Mouse (Mus musculus): ENCODE measurements around the gene Tspan4. TPM values are rescaled to one million over a fixed set of nuclear protein-coding genes. Genes with fewer than 3 reads are reported as not detected.

Gene Tspan4
- polyA plus RNA-seq, 1 experiment from 2014 or later = 46.1 TPM

- Histone ChIP-seq H3K27me3 (ENCODE audit: control insufficient read depth, insufficient read depth, low read depth, low read length) (no peaks in the 10 kb centered on the region), H3K9me3 (replicated peaks; ENCODE audit: control insufficient read depth, low read length) (no peaks in the 10 kb centered on the region), H3K27ac (ENCODE audit: low read length) (no peak overlapping the region), H3K4me1 (ENCODE audit: control insufficient read depth, low read depth, low read length) (peaks cover 70% of the 10 kb centered on the region), H3K4me2 (ENCODE audit: low read depth, low read length) (no peak overlapping the region), H3K36me3 (ENCODE audit: control insufficient read depth, insufficient read depth) (peaks cover 30% of the 10 kb centered on the region), H3K9ac (ENCODE audit: low read depth, low read length) (no peak overlapping the region), H3K4me3 (ENCODE audit: low read depth, low read length) (no peak overlapping the region)
- no peak for ATAC-seq (ENCODE audit: low read depth)
- 87% methylated on average over 12 of the region's 12 CpGs for WGBS (ENCODE audit: insufficient replicate concordance)
Measured at GRCm38 (mm10) chr7:141438201-141438968, 36.7 kb upstream of the Tspan4 start.

- H3K27ac ChIP-seq (ENCODE audit: low read length) = no peak overlapping the region
- WGBS (ENCODE audit: insufficient replicate concordance) = 82% methylated on average over 10 of the region's 10 CpGs
- no peak overlapping the region for H3K4me3 ChIP-seq (ENCODE audit: low read depth, low read length)
- no peak overlapping the region for H3K9ac ChIP-seq (ENCODE audit: low read depth, low read length)
- H3K9me3 ChIP-seq (replicated peaks; ENCODE audit: control insufficient read depth, low read length) = no peaks in the 10 kb centered on the region
- H3K4me1 ChIP-seq (ENCODE audit: control insufficient read depth, low read depth, low read length) = peaks cover 68% of the 10 kb centered on the region
- H3K27me3 ChIP-seq (ENCODE audit: control insufficient read depth, insufficient read depth, low read depth, low read length) = no peaks in the 10 kb centered on the region
- no peak overlapping the region for H3K4me2 ChIP-seq (ENCODE audit: low read depth, low read length)
- ATAC-seq (ENCODE audit: low read depth) = no peak
- peaks cover 30% of the 10 kb centered on the region for H3K36me3 ChIP-seq (ENCODE audit: control insufficient read depth, insufficient read depth)
Measured at GRCm38 (mm10) chr7:141439140-141439679, 35.8 kb upstream of the Tspan4 start.

- Histone ChIP-seq H3K27ac (ENCODE audit: low read length) (no peak overlapping the region), H3K27me3 (ENCODE audit: control insufficient read depth, insufficient read depth, low read depth, low read length) (no peaks in the 10 kb centered on the region), H3K4me1 (ENCODE audit: control insufficient read depth, low read depth, low read length) (peaks cover 67% of the 10 kb centered on the region), H3K4me3 (ENCODE audit: low read depth, low read length) (no peak overlapping the region), H3K9me3 (replicated peaks; ENCODE audit: control insufficient read depth, low read length) (no peaks in the 10 kb centered on the region), H3K4me2 (ENCODE audit: low read depth, low read length) (no peak overlapping the region), H3K36me3 (ENCODE audit: control insufficient read depth, insufficient read depth) (peaks cover 30% of the 10 kb centered on the region), H3K9ac (ENCODE audit: low read depth, low read length) (no peak overlapping the region)
- no peak for ATAC-seq (ENCODE audit: low read depth)
- 95% methylated on average over 11 of the region's 11 CpGs for WGBS (ENCODE audit: insufficient replicate concordance)
Measured at GRCm38 (mm10) chr7:141439811-141440210, 35.2 kb upstream of the Tspan4 start.

DNA sequence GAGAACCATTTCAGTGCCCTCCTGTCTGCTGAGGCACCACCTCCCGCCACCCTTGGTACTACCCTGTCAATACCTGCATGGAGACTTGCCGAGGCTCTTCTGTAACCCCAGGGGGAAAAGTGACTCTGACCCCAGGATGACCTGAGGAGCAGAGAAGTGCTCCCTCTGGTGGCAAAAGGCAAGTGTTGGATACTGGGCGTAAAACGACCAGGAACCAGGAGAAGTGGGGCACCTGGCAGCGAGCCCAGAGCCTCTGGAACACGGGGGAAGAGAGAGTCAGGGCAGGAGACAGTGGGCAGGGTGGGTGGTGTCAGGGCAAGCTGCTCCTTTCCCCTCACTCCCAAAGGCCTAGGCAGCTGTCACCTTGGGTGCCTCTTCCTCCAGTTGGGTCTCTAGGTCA lies 34.4 kb upstream of the Tspan4 start:
- Histone ChIP-seq H3K27me3 (ENCODE audit: control insufficient read depth, insufficient read depth, low read depth, low read length) (no peaks in the 10 kb centered on the region), H3K4me3 (ENCODE audit: low read depth, low read length) (no peak overlapping the region), H3K9me3 (replicated peaks; ENCODE audit: control insufficient read depth, low read length) (no peaks in the 10 kb centered on the region), H3K36me3 (ENCODE audit: control insufficient read depth, insufficient read depth) (peaks cover 30% of the 10 kb centered on the region), H3K27ac (ENCODE audit: low read length) (no peak overlapping the region), H3K9ac (ENCODE audit: low read depth, low read length) (no peak overlapping the region), H3K4me1 (ENCODE audit: control insufficient read depth, low read depth, low read length) (peaks cover 60% of the 10 kb centered on the region), H3K4me2 (ENCODE audit: low read depth, low read length) (no peak overlapping the region)
- WGBS (ENCODE audit: insufficient replicate concordance) = 32% methylated on average over 6 of the region's 6 CpGs
- no peak for ATAC-seq (ENCODE audit: low read depth)

GRCm38 (mm10) chr7:141441460-141441859 lies 33.6 kb upstream of the Tspan4 start:
- no peaks in the 10 kb centered on the region for H3K9me3 ChIP-seq (replicated peaks; ENCODE audit: control insufficient read depth, low read length)
- H3K36me3 ChIP-seq (ENCODE audit: control insufficient read depth, insufficient read depth) = peaks cover 30% of the 10 kb centered on the region
- H3K9ac ChIP-seq (ENCODE audit: low read depth, low read length) = no peak overlapping the region
- H3K27me3 ChIP-seq (ENCODE audit: control insufficient read depth, insufficient read depth, low read depth, low read length) = no peaks in the 10 kb centered on the region
- H3K4me2 ChIP-seq (ENCODE audit: low read depth, low read length) = 0 out of 2 replicates have a peak overlapping the region, but pooled peaks have one; percentile 95
- peaks cover 52% of the 10 kb centered on the region for H3K4me1 ChIP-seq (ENCODE audit: control insufficient read depth, low read depth, low read length)
- no peak for ATAC-seq (ENCODE audit: low read depth)
- H3K4me3 ChIP-seq (ENCODE audit: low read depth, low read length) = no peak overlapping the region
- no peak overlapping the region for H3K27ac ChIP-seq (ENCODE audit: low read length)
- 87% methylated on average over 9 of the region's 9 CpGs for WGBS (ENCODE audit: insufficient replicate concordance)

GRCm38 (mm10) chr7:141442199-141442598 lies 32.8 kb upstream of the Tspan4 start:
- H3K36me3 ChIP-seq (ENCODE audit: control insufficient read depth, insufficient read depth) = peaks cover 30% of the 10 kb centered on the region
- H3K4me3 ChIP-seq (ENCODE audit: low read depth, low read length) = peak overlapping the region; percentile 63
- no peak overlapping the region for H3K27ac ChIP-seq (ENCODE audit: low read length)
- H3K4me2 ChIP-seq (ENCODE audit: low read depth, low read length) = peak overlapping the region; percentile 95
- H3K4me1 ChIP-seq (ENCODE audit: control insufficient read depth, low read depth, low read length) = peaks cover 48% of the 10 kb centered on the region
- no peaks in the 10 kb centered on the region for H3K9me3 ChIP-seq (replicated peaks; ENCODE audit: control insufficient read depth, low read length)
- no peaks in the 10 kb centered on the region for H3K27me3 ChIP-seq (ENCODE audit: control insufficient read depth, insufficient read depth, low read depth, low read length)
- WGBS (ENCODE audit: insufficient replicate concordance) = 83% methylated on average over 13 of the region's 13 CpGs
- no peak for ATAC-seq (ENCODE audit: low read depth)
- H3K9ac ChIP-seq (ENCODE audit: low read depth, low read length) = peak overlapping the region; percentile 78

GRCm38 (mm10) chr7:141443081-141443821 lies 31.8 kb upstream of the Tspan4 start:
- Histone ChIP-seq H3K4me3 (ENCODE audit: low read depth, low read length) (peak overlapping the region; percentile 63), H3K36me3 (ENCODE audit: control insufficient read depth, insufficient read depth) (peaks cover 30% of the 10 kb centered on the region), H3K27ac (ENCODE audit: low read length) (peak overlapping the region; percentile 68), H3K4me1 (ENCODE audit: control insufficient read depth, low read depth, low read length) (peaks cover 46% of the 10 kb centered on the region), H3K9ac (ENCODE audit: low read depth, low read length) (peak overlapping the region; percentile 78), H3K4me2 (ENCODE audit: low read depth, low read length) (peak overlapping the region; percentile 95), H3K9me3 (replicated peaks; ENCODE audit: control insufficient read depth, low read length) (no peaks in the 10 kb centered on the region), H3K27me3 (ENCODE audit: control insufficient read depth, insufficient read depth, low read depth, low read length) (no peaks in the 10 kb centered on the region)
- WGBS (ENCODE audit: insufficient replicate concordance) = 19% methylated on average over 12 of the region's 12 CpGs
- no peak for ATAC-seq (ENCODE audit: low read depth)

DNA sequence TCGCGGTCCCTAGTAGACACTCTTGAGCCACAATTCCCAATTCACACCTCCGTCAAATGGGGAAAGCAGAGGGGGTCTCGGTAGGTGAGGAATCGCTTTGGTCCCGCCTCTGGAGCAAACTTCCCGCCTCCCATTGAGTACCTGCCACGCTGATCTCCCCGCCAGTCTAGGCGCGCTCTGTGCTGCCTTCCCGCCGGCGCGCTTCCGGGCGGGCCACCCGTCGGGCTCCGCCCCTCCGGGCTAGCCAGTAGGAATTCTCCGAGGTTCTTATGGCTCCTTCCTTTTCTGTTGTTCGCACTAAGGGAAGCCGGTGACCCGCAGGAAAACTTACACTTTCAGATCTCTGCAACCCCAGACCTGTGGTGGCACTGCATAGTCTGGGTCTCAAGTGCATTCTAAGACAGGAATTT lies 31.2 kb upstream of the Tspan4 start, which contains the start of gene Pidd1:
Gene Pidd1, minus strand, starts transcription at position 198 of the 410 bp plus-strand sequence.
- peak within 1 kb of the TSS; percentile 63 for H3K4me3 ChIP-seq (ENCODE audit: low read depth, low read length)
- peak within 1 kb of the TSS; percentile 95 for H3K4me2 ChIP-seq (ENCODE audit: low read depth, low read length)
- no peaks in the 10 kb centered on the region for H3K9me3 ChIP-seq (replicated peaks; ENCODE audit: control insufficient read depth, low read length)
- no peaks in the 10 kb centered on the region for H3K27me3 ChIP-seq (ENCODE audit: control insufficient read depth, insufficient read depth, low read depth, low read length)
- peaks cover 52% of the 10 kb centered on the region for H3K4me1 ChIP-seq (ENCODE audit: control insufficient read depth, low read depth, low read length)
- H3K27ac ChIP-seq (ENCODE audit: low read length) = peak within 1 kb of the TSS; percentile 84
- ATAC-seq (ENCODE audit: low read depth) = peak; percentile 64
- H3K36me3 ChIP-seq (ENCODE audit: control insufficient read depth, insufficient read depth) = peaks cover 27% of the 10 kb centered on the region
- under 1% methylated on average over 25 of the region's 25 CpGs for WGBS (ENCODE audit: insufficient replicate concordance)
- peak within 1 kb of the TSS; percentile 78 for H3K9ac ChIP-seq (ENCODE audit: low read depth, low read length)

Data from liver, embryonic 16.5 days (tissue).